Mouse (Mus musculus) stomach, embryonic 14.5 days (tissue): ENCODE results near the gene Ttyh1. TPM values are rescaled to one million over a fixed set of nuclear protein-coding genes. Genes with fewer than 3 reads are reported as not detected.

Source experiments
- ATAC-seq: fragments of 200-750 bp; cut with Nextera tagmentation; 2 replicates; pipeline ENCODE4 v1.8.0; 2017; ENCODE audit warnings: low read depth, moderate TSS enrichment; ENCODE audit not compliant: insufficient number of reproducible peaks, insufficient read depth, low FRiP score
- H3K27ac ChIP-seq: fragments of 300-500 bp; sonication (generic); 2 replicates; pipeline ENCODE4 v1.5.1; 2014; ENCODE audit warnings: mild to moderate bottlenecking, low read length, moderate library complexity, mixed read lengths
- H3K27me3 ChIP-seq: fragments of 300-500 bp; sonication (generic); 2 replicates; pipeline ENCODE4 v1.6.1; 2014; ENCODE audit warnings: low read length, control low read depth, mixed read lengths; ENCODE audit not compliant: control insufficient read depth, insufficient read depth
- H3K36me3 ChIP-seq: fragments of 300-500 bp; sonication (generic); 2 replicates; pipeline ENCODE4 v1.6.1; 2014; ENCODE audit warnings: mild to moderate bottlenecking, control low read depth, low read length, moderate library complexity, mixed read lengths; ENCODE audit not compliant: control insufficient read depth, insufficient read depth
- H3K4me1 ChIP-seq: fragments of 300-500 bp; sonication (generic); 2 replicates; pipeline ENCODE4 v1.6.1; 2014; ENCODE audit warnings: low read length, control low read depth, mixed read lengths; ENCODE audit not compliant: control insufficient read depth, insufficient read depth
- H3K4me2 ChIP-seq: fragments of 300-500 bp; sonication (generic); replicated peaks from 2 replicates; pipeline ENCODE4 v1.6.1; 2014; ENCODE audit warnings: low read depth, low read length, control low read depth
- H3K4me3 ChIP-seq: fragments of 300-500 bp; sonication (generic); 2 replicates; pipeline ENCODE4 v1.5.1; 2014; ENCODE audit warnings: low read depth, low read length, control low read depth
- H3K9ac ChIP-seq: fragments of 300-500 bp; sonication (generic); replicated peaks from 2 replicates; pipeline ENCODE4 v1.6.1; 2014; ENCODE audit warnings: low read depth, mild to moderate bottlenecking, control low read depth, low read length, moderate library complexity, mixed read lengths
- H3K9me3 ChIP-seq: fragments of 300-500 bp; sonication (generic); 2 replicates; pipeline ENCODE4 v1.6.1; 2016; ENCODE audit warnings: low read depth, low read length, control low read depth; ENCODE audit not compliant: control insufficient read depth
- WGBS: fragments of 180-500 bp; shearing (Covaris S2); extraction: QIAGEN DNeasy Blood & Tissue Kit; methylation state at CpG from one replicate; pipeline ENCODE4 v1.1.7; 2014; 5-methylcytosine and 5-hydroxymethylcytosine counted together
- polyA plus RNA-seq: library from polyadenylated mRNA; unstranded; fragments of >200 nt; fragmentation: Nextera tagmentation; extraction: Ambion mirVana; gene quantifications from 2 replicates; pipeline ENCODE4 v1.2.1, GENCODE M21; 2014

Gene Ttyh1
- polyA plus RNA-seq, 1 experiment from 2014 or later = 8.2 TPM

DNA sequence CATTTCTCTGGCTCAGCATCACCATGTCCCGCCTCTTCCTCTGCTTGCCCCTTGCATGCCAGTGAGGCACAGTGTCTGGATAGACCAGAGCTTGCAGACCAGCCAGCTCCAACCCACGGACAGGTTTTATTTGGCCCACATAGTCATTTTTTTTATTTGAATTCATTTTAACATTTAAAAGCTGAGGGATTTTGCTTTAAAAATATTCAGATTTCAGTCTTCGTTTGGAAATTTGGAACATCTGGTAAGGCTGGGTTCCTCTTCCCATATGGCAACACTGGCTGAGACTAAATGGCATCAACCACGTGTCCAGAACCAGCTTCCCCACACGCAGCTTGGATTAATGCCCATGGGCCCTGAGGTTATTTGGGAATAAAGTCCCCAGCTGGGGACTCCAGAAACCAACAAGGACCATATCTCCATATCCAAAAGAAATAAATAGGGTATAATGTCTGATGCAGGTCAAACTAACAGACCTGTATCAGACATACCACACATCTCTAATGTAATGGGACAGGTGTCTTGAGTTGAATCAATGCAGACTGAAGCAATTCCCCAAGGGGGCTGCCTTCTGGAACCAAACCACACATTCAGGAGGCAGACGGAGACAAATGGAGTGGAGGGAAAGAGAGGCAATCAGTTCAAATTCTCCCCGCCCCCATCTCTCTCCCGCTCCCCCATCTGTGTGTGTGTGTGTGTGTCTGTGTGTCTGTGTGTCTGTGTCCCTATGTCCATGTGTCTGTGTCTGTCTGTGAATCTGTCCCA is 2.0 kb upstream of the Ttyh1 start:
- no peak overlapping the region for H3K4me3 ChIP-seq
- H3K4me1 ChIP-seq = no peaks in the 10 kb centered on the region
- H3K27me3 ChIP-seq = 0 out of 2 replicates have a peak, but pooled peaks cover 11% of the 10 kb centered on the region
- no peak overlapping the region for H3K4me2 ChIP-seq
- no peaks in the 10 kb centered on the region for H3K9me3 ChIP-seq
- H3K36me3 ChIP-seq = no peaks in the 10 kb centered on the region
- WGBS = 66% methylated on average over 8 of the region's 8 CpGs
- H3K9ac ChIP-seq = no peak overlapping the region
- H3K27ac ChIP-seq = no peak overlapping the region
- no peak for ATAC-seq

DNA sequence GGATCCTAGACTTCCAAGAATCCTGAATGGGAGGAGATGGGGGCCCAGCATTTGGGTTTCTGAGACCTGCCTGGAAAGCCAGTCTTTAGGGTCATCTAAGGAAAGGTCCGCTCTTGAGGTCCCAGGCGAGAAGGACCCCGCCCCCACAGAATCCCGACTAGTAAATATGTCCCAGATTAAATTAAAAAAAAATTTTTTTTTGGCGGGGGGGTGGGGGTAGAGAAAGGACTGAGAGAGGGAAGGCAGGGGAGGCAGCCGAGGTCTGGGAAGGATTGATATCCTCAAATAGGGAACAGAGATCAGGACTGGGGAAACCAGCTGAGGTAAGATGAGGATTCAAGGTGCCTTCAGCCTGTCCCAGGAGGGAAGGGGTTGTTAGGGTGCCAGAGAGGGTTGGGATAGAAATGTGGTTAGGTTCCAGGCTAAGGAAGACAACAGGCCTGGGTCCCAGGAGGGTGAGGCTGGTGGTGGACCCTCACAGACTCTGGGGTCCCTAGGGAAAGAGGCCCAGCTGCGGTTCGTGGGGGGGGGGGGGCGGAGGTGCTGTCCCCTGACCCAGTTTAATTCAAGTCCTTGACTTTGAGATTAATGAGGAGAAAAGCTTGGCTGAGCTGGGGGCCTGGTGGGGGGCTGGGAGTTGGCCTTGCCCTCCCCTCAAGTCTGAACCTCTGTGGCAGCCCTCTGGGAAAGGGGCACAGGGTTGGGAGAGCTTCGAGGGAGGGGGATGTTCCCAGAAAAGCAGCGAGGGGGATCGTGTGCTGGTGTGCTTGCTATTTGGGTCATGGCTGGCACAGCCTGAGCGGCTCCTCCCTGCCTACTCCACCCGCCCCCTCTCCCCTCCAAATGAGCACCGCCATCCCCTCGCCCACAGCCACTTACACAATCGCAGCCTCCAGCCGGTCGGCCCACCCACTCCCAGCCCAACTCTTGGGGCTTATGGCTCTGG is 1.0 kb downstream of the Ttyh1 start:
- Histone ChIP-seq H3K36me3 (no peaks in the 10 kb centered on the region), H3K9ac (no peak overlapping the region), H3K27me3 (0 out of 2 replicates have a peak, but pooled peaks cover 11% of the 10 kb centered on the region), H3K4me2 (peak overlapping the region; percentile 68), H3K4me1 (peaks cover 7% of the 10 kb centered on the region; the same call in 1 of the 2 replicates), H3K27ac (no peak overlapping the region), H3K9me3 (no peaks in the 10 kb centered on the region), H3K4me3 (peak overlapping the region; percentile 39)
- ATAC-seq = no peak
- WGBS = 21% methylated on average over 18 of the region's 19 CpGs

DNA sequence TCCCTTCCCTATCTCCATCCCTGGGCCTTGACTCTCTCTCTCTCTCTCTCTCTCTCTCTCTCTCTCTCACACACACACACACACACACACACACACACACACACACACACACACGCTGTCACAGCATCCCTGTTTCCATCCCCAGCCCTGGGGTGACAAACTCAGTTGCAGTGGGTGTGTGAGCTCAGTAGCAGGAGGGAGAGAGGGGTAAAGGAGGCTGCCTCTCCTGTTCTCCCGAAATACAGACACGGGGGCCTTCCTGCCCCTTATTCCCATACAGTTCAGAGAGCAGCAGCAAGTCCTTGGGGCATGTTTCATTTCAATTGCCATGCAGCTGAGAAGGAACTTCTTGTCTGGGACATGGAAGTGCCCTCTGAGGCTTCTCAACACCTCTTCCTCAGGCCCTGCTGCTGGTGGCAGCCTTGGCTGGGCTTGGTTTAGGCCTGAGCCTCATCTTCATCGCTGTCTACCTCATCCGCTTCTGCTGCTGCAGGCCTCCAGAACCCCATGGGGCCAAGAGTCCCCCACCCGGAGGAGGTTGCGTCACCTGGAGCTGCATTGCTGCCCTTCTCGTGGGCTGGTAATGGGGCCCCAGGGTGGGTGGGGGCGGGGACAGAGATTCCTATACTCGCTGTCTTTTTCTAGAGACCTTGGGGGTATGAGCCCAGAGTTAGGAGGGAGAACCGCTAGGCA is 3.0 kb downstream of the Ttyh1 start:
- Histone ChIP-seq H3K36me3 (no peaks in the 10 kb centered on the region), H3K27me3 (0 out of 2 replicates have a peak, but pooled peaks cover 11% of the 10 kb centered on the region), H3K4me1 (peaks cover 7% of the 10 kb centered on the region; the same call in 1 of the 2 replicates), H3K9ac (no peak overlapping the region), H3K27ac (no peak overlapping the region), H3K4me3 (no peak overlapping the region), H3K4me2 (no peak overlapping the region), H3K9me3 (no peaks in the 10 kb centered on the region)
- 50% methylated on average over 11 of the region's 11 CpGs for WGBS
- no peak for ATAC-seq

DNA sequence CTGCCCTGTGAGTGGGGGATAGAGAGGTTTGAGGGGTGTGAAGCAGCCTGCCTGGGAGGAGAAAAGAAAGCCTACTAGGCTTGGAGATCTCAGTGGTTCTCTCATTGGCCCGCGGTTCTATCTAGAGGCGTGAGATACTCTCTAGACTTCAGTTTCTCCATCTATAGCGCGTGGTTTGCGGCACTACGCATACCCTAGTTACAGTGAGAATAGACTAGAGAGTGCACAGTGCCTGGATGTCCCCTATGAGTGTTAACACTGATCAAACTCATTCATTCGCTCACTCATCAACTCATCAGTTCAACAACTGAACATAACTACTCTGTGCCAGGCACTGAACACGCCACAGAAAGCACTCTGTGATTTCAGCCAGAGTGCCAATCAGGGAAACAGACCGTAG is 3.6 kb downstream of the Ttyh1 start:
- Histone ChIP-seq H3K36me3 (no peaks in the 10 kb centered on the region), H3K4me3 (no peak overlapping the region), H3K9ac (no peak overlapping the region), H3K9me3 (no peaks in the 10 kb centered on the region), H3K4me2 (no peak overlapping the region), H3K27me3 (0 out of 2 replicates have a peak, but pooled peaks cover 11% of the 10 kb centered on the region), H3K4me1 (peaks cover 7% of the 10 kb centered on the region; the same call in 1 of the 2 replicates), H3K27ac (no peak overlapping the region)
- 88% methylated on average over 10 of the region's 10 CpGs for WGBS
- ATAC-seq = no peak

DNA sequence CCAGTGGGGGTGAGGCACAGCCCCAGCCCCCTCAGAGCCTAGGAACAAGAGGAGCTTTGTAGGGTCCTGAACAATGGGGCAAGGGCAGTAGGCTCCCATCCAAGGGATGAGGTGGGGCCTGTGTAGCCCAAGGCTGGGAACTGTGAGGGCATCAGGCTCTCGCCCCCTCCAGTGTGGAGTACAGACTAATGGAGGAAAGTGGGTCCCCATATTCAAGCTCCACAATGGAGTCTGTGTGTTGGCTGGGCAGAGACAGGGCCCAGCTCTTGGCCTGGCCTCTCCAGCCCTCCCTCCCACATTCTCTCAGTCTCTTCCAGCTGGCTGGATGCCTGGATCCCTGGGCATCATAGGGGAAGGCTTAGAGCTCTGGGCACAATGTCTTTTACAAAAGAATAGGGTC is 4.5 kb downstream of the Ttyh1 start:
- H3K36me3 ChIP-seq = no peaks in the 10 kb centered on the region
- no peaks in the 10 kb centered on the region for H3K9me3 ChIP-seq
- H3K4me2 ChIP-seq = no peak overlapping the region
- H3K27ac ChIP-seq = peak overlapping the region; percentile 6; the same call in 1 of the 2 replicates
- H3K27me3 ChIP-seq = 0 out of 2 replicates have a peak, but pooled peaks cover 8% of the 10 kb centered on the region
- no peak overlapping the region for H3K4me3 ChIP-seq
- WGBS = 70% methylated on average over 1 of the region's 1 CpGs
- no peak overlapping the region for H3K9ac ChIP-seq
- peaks cover 7% of the 10 kb centered on the region; the same call in 1 of the 2 replicates for H3K4me1 ChIP-seq
- peak; percentile 25; the same call in 1 of the 2 replicates for ATAC-seq

DNA sequence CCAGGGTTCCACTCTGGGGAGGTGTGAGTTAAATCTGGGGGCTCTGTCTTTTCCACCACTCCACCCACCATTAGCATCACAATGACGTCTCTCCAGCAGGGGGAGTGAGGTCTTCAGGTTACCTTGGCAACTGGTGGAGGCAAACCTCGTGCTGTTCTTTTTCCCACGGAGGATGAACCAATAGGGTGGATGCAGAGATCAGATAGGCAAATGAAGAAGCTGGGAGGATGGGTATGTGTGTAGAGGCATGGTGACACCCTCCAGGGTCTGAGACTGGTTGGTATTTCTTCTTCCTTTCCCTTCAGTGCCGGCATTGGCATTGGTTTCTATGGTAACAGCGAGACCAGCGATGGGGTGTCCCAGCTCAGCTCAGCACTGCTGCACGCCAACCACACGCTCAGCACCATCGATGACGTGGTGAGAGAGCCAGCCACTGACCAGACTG is 5.1 kb downstream of the Ttyh1 start:
- Histone ChIP-seq H3K4me2 (peak overlapping the region; percentile 8; the same call in 1 of the 2 replicates), H3K27me3 (0 out of 2 replicates have a peak, but pooled peaks cover 5% of the 10 kb centered on the region), H3K9me3 (no peaks in the 10 kb centered on the region), H3K9ac (no peak overlapping the region), H3K4me1 (peaks cover 7% of the 10 kb centered on the region; the same call in 1 of the 2 replicates), H3K4me3 (no peak overlapping the region), H3K27ac (peak overlapping the region; percentile 6; the same call in 1 of the 2 replicates), H3K36me3 (no peaks in the 10 kb centered on the region)
- ATAC-seq = peak; percentile 51; the same call in 1 of the 2 replicates
- under 1% methylated on average over 10 of the region's 10 CpGs for WGBS

DNA sequence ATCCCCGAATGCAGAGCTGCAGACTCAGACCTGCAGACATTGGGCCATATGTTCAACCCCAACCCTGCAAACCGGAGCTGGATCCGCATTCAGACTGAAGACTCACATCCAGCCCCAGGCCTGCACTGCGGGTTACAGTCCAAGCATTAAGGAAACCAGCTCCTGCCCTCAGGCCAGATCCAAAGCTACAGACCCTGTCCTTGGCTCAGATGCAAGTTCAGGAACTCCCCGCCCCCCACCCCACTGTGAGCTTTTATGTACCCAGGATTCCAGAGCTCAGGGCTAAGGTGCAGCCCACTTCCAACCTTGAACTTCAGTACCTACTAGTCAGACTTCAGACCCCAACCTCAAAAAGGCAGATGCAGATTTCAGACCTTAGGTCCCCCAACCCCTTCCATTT is 5.6 kb downstream of the Ttyh1 start:
- H3K9ac ChIP-seq = no peak overlapping the region

More for the DNA sequence above, 5.6 kb downstream of the Ttyh1 start:
- peaks cover 7% of the 10 kb centered on the region; the same call in 1 of the 2 replicates for H3K4me1 ChIP-seq
- 0 out of 2 replicates have a peak overlapping the region, but pooled peaks have one; percentile 8 for H3K4me2 ChIP-seq
- no peaks in the 10 kb centered on the region for H3K9me3 ChIP-seq
- no peaks in the 10 kb centered on the region for H3K36me3 ChIP-seq
- H3K27ac ChIP-seq = no peak overlapping the region
- no peak overlapping the region for H3K4me3 ChIP-seq
- WGBS = 25% methylated on average over 5 of the region's 5 CpGs
- no peak for ATAC-seq
- H3K27me3 ChIP-seq = 0 out of 2 replicates have a peak, but pooled peaks cover under 1% of the 10 kb centered on the region
